Mouse (Mus musculus) MN1 (cell line): Measurements from ENCODE around the gene Tpk1.

Experiments
- DNase-seq: peaks from one replicate; pipeline ENCODE4 v3.0.0-alpha.2; 2016; ENCODE audit warnings: low spot score

Gene Tpk1

DNA sequence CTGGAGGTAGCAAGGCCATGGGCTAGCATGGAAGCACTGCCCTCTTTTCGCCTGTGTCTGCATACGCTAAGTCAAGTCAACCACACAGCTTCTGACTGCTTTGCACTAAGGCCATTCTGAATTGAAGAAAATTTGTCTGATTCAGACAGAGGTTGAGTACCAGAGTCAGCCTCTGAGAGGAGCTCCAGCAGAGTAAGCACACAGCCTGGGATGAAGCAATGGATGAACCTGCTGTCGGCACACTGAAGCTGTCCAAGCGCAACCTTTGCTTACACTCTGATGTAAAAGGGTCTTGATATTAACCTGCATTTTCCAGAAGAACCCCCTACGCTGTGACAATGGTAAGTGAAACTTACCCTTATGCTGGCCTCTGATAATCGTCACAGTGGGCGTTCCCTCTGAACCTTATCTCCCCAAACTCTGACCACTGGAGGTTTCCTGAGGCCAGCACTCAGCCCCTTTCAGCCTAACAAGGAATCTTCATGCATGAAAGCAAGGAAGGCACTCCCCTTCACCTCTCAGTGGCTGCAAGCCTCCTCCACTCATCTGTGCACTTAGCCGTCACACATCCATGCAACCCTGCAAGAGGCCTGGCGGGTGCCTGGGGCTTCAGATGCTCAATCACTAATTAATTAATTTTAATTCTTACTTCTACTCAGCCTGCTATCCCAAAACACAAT lies 311.4 kb downstream of the Tpk1 start:
- DNase-seq, result no peak

GRCm38 (mm10) chr6:43353446-43353845 lies 312.6 kb downstream of the Tpk1 start:
- no peak for DNase-seq

DNA sequence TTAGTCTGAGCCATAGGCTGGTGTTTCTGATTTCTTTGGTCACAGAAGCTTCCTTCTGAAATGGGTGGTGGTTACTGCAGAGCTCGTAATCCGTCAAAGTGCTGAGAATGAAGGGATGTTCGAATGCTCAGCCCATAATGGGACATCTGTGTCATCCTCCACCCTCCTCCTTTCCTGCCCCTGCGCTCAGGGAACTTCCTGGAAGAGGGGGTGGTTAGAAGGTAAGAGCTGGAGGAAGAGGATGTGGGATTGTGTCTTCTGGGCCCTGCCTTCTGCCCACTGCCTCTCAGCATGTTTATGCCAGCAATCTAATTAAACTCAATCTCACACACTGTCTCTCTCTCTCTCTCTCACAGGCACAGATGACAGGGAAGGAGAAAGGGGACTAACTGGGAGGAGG lies 317.0 kb downstream of the Tpk1 start:
- no peak for DNase-seq

DNA sequence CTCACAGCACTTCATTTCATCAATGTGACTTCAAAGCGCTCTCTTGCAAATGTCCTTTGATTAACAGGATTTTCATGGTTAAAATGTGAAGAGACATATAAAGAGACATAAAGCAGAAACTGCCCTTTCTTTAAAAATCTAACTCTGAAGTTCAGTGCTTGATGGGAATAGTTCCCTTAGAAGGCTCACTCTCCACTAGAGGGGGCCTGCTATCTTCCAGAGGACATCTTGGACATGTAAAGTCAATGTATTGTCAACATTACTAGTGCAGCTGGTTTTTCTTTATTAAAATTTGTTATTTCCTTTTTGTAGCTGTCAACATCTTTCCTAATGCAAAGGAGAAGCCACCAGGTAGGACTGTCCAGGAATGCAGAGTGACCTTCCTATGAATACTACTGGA lies 318.4 kb downstream of the Tpk1 start:
- no peak for DNase-seq

- no peak for DNase-seq
Observed at GRCm38 (mm10) chr6:43343006-43343405, 323.1 kb downstream of the Tpk1 start.

DNA sequence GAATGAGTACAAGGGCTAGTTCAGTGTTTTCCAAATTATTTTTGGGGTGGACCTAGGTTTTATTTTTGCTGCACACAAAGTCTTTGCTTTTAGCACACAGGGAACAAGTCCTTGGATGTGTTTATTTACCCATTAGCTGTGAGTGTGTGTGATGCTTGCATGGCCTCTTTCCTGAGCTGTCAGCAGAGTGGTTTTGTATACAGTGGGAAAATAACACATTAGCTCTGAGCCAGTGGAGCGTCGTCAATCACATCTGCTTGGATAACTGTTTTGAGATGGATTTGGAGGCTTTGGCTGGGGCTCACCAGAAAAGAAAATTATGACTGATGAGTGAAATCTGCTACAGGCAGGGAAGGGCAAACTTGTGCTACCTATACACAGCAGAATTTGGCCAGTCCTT lies 323.7 kb downstream of the Tpk1 start:
- no peak for DNase-seq

DNA sequence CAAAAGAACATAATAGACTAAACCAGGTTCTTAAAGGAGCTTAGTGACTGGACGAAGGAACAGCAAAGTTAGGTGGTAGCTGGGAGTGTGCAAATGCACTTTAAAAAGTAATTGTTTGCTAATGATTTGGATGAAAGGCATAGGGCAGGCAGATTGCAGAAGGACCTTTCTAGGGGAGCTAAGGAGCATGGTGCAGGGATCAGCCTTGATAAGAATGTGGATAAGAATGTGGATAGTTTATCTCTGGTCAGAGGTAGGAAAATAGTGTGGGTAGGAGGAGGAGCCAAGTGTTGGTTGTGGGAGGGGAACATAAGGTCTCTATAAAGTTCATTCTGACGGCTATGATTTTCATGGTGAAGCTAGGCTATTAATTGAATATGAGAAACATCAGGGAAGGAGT lies 327.3 kb downstream of the Tpk1 start:
- DNase-seq, result no peak

- DNase-seq, result no peak
Observed at GRCm38 (mm10) chr6:43337491-43337961, 328.6 kb downstream of the Tpk1 start.

GRCm38 (mm10) chr6:43335619-43336234 lies 330.4 kb downstream of the Tpk1 start:
- no peak for DNase-seq

- DNase-seq, result peak; percentile 36
Observed at GRCm38 (mm10) chr6:43333479-43333878, 332.6 kb downstream of the Tpk1 start.

GRCm38 (mm10) chr6:43312961-43313656 lies 353.0 kb downstream of the Tpk1 start:
- no peak for DNase-seq

DNA sequence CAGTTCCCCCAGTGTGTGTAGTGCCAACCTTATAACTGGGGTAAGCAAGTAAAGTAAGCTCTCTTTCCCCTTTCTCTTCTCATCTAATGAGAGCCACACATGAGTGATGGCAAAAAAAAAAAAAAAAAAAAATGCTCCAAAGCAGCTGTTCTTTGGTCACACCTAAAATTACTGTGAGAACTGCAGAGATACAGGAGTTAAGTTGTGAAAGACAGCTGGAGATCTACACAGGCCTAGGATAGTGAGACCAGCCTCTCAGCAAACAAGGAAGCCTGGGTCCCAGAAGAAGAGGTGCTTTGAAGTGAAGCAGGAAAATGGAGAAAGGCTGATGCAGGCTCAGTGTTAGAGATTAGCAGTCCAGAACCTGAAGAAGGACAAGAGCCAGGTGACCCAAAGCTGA lies 353.5 kb downstream of the Tpk1 start:
- DNase-seq, result no peak

DNA sequence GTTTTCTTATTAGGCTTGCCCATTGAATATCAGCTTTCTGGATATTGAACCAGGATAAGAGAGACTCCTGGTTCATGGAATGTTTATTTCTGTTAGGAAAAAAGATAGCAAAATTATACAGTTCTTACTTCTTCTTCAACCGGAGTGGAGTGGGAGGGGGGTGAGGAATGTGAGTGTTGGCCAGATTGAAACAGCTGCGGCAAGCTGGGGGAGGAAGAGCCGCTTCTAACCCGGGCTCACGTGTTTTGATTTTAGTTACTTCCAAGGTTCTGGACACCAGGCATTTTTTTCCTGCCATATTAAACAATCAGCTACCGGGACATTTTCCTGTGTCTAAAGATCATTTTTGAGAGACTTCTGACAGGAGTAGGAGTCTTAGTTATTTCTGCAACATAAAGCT lies 356.0 kb downstream of the Tpk1 start:
- DNase-seq, result no peak

DNA sequence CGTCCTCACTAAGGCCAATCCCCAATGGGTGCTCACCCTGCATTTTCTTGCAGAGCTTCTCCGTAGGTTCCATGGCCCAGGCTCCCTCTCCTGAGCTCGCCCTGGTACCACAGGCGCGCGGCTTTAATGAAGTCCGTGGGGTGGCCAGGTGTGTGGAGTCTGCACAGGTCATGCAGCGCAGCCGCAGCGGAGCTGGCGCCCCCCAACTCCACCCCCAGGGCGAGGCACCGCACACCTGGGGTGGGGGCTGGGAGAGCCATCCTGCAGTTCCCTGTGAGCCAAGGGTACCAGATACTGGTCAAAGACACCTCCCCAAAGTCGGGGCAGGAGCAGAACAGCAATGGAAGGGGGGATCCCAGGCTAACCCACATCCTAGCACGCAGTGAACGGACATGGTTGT lies 356.6 kb downstream of the Tpk1 start, which contains the start of gene Nobox:
Gene Nobox (minus strand): TSS at position 101 of the 400 bp plus-strand sequence.
- DNase-seq, result no peak

GRCm38 (mm10) chr6:43297508-43297850 lies 368.6 kb downstream of the Tpk1 start:
- DNase-seq, result no peak

GRCm38 (mm10) chr6:43296798-43297507 lies 369.1 kb downstream of the Tpk1 start:
- DNase-seq, result no peak

GRCm38 (mm10) chr6:43295908-43296307 lies 370.2 kb downstream of the Tpk1 start:
- DNase-seq, result no peak
